Mouse (Mus musculus) ovary, postnatal 36 days (tissue): ENCODE measurements around the gene Acaa1b.

ENCODE experiments used
- DNase-seq: peaks from one replicate; pipeline ENCODE4 v3.0.0; 2022; ENCODE audit warnings: low spot score, mixed read lengths

Gene Acaa1b

DNA sequence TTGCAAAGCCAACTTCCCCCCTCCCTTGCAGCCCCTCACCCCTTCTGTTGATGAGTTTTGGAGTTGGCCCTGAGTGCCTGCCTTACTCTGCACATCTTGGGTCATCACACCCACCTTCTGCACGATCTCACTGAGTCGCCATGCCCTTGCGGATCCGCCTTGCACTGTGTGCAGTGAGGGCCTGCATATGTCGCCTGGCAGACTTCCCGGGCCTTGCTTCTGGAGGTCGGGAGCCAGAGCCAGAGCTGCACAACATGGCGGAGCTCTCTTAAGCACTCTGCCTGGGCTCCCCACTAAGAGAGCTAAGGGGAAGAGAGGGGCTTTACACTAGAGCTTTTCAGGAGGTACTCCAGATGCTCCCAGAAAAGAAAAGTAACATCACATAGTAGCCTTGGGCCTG is 12.2 kb downstream of the Acaa1b start:
- no peak for DNase-seq

GRCm38 (mm10) chr9:119143372-119143771 is 13.5 kb downstream of the Acaa1b start:
- no peak for DNase-seq

- no peak for DNase-seq
Observed at GRCm38 (mm10) chr9:119142066-119142465, 14.8 kb downstream of the Acaa1b start.

DNA sequence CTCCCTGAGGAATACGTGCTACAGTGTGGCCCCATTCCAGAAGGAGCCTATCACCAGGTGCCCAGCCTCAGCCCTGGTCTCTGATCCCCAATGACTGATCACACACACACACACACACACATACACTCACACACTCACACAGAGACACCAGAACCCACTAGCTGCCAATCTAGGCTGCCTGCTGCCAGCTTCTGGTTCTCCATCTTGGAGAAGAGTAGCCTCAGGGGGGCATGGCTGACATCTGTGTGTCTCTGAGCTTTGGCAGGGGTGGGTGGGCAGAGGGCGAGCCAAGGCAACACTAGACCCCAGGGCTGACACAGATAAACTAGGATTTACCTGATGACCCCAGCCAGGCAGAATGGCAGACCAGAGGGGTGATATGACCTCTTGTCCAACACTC is 18.1 kb downstream of the Acaa1b start:
- DNase-seq = no peak

DNA sequence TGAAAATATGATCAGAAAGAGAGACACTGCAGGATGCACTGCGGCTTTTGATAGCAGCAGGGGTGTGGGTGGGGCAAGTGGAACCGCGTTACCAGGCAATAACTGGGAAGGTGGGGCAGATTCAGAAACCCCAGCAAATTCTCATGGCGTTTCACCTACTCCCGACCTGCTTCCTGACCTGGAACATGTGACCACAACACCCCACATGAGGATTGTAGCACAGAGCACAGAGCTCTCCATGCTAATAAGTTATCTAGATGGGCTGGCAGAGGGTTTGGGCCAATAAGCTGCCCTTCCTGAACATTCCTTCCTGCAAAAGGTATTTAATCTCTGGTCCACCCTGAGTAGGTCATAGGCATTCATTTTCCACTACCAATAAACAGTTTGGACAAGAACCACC is 26.2 kb downstream of the Acaa1b start:
- DNase-seq = no peak

DNA sequence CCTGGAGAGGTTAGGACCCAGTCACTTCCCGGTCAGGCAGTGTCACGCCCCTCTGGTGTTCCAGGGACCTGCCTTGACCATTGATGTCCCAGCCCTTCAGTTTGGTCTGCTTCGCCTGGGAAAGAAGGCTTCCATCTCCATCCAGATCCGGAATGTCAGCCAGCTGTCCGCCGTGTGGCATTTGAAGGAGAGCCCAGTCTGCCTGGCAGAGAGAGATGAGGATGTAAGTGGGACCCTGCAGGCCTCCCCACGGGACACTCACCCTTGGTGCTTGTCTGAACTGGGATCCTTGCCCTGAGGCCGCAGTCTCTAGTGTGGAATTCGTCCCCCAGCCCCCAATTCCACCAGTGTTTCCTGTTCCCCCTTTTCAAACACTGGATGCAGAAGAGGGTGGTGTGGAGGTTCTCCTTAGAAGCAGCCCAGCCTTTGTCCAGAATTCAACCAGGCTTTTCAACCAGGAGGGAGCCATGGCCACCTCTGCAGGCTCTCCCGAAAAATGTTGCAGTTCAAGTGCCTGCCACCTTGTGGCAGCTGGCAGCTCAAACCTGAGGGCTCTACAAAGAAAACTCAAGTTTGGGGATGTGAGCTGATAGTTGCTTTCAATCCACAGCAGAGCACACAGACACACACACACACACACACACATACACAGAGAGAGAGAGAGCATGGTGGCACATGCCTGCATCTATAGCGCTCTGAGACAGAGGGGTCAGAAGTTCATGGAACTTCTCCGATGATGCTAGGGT is 28.3 kb downstream of the Acaa1b start:
- no peak for DNase-seq

- no peak for DNase-seq
Observed at GRCm38 (mm10) chr9:119122596-119123369, 34.1 kb downstream of the Acaa1b start.

- no peak for DNase-seq
Observed at GRCm38 (mm10) chr9:119120168-119120560, 36.7 kb downstream of the Acaa1b start.

- DNase-seq = no peak
Observed at GRCm38 (mm10) chr9:119119409-119120167, 37.3 kb downstream of the Acaa1b start.

- no peak for DNase-seq
Observed at GRCm38 (mm10) chr9:119114911-119115310, 42.0 kb downstream of the Acaa1b start.

DNA sequence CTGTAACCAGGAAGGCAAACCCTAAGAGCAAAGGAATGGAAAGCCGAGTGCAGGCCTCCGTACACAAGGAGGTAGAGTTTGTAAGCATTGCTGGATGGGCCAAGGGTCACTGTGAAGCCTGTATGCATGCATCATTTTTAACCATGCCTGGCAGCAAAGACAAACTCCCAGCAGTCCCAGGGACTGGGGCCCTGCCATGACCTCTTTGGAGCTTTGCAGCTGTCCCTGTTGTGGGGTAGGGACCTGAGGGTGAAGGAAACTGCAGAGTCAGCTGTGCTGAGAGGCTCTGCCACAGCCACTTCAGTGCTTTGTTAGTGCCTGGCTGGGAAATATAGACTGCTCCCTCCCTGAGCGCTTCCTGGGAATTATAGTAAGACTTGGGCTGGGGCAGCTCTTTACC is 46.3 kb downstream of the Acaa1b start:
- DNase-seq = no peak

DNA sequence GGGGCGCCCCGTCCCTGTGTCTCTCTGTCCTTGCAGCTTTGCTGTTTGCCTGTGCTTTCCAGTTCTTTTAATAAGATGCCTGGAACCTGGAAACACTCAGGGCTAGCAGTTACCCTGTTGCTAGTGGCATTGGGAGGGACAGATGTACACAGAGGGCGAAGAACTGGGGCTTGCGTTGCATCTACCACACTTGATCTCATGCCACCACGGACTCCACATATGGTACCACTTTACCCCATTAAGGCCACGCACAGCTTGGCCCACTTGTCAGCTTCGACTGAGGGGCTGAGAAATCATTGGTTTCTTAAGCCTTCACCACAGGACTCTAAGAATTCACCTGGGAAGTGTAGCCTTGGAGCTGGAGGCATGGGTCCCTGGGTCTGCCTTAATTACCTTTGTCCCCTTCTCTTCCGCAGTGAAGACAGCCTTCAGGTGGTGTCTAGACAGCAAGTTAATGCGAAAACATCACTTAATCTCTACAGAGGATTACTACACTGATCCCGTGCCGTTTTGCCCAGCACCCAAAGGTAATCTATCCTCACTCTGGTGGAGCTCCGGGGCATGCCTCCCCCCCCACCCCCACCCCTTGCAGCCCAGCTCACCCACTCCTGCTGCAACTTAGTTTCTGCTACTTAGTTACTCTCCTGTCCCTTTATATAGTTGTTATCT is 47.1 kb downstream of the Acaa1b start:
- DNase-seq = no peak

DNA sequence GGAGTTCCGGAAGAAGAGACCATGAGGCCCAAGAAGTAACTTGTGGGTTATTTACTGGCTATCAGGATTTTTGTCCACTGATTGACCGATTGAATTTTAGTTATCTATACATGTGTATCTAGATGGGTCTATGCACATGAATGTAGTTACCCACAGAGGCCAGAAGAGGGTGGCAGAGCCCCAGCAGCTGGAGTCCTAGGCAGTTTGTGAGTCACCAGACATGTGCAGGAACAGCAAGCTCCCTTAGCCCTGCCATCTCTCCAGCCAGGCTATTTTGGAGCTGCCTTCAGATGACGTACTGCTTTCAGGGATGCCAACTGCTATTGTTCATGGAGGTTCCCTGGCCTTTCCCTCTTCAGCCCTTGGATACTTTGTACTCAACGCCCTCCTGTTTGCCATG is 49.3 kb downstream of the Acaa1b start:
- DNase-seq = no peak

- DNase-seq = no peak
Observed at GRCm38 (mm10) chr9:119102783-119103113, 54.1 kb downstream of the Acaa1b start.

DNA sequence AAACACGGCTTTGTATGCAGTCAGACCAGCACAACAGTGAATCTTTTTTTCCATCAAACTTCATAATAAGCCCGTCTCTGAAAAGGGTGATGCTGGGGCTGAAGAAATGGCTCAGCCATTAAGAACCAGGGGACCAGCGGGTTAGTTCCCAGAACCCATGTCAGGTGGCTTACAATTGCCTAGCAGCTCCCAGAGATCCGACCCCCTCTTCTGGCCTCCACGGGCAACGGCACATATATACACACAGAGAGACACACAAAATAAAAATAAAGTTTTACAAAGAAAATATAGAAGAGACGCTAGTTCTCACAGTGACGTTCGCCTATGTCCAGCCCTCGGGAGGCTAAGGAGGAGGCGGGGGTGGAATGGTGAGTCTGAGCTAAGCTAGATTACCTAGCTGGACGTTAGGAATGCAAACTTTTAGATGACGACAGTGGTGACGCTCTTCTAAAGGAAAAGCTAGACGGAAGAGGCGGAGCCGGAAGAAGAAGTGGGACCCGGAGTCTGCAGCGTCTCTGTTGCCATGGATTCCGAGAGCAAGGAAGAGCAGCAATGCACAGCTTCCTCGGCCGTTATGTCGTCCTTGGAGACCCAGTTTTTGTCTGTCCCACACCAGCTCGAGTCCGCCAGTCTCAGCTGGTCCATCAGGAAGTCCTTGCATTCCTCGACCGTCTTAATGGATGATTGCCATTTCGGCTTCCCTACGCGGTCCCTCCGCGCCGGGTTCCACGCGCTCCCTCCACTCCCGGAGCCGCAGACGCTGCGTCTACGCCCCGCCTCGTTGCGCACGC is 54.7 kb downstream of the Acaa1b start, which contains the start of gene Dlec1:
TSS of gene Dlec1 (plus strand) at position 487 of the 791 bp plus-strand sequence.
- DNase-seq = peak; percentile 64

GRCm38 (mm10) chr9:119100177-119100898 is 56.6 kb downstream of the Acaa1b start:
- DNase-seq = no peak
